Mouse (Mus musculus): ENCODE data around the gene Krt39.

GRCm38 (mm10) chr11:99539721-99540120, 18.6 kb upstream of the Krt39 start:
- TF ChIP-seq MAFK (IDR thresholded peaks at IDR 0.05; ENCODE audit: insufficient read depth, low read depth, low read length) (no peak), ZC3H11A (IDR thresholded peaks at IDR 0.05; ENCODE audit: borderline replicate concordance, low read depth, low read length) (no peak), ZNF384 (IDR thresholded peaks at IDR 0.05; ENCODE audit: low read depth, low read length) (no peak)

All from ES-E14 (cell line).